In genomic region chr10:70963599-70964193, GRCm38 (mm10) we compare ENCODE assay signal across 8 mouse cellular contexts.
DNase-seq lines count a peak whose midpoint lies in the region; ATAC-seq and TF ChIP-seq lines count a peak whose summit lies in the region.
"Had no signal": no experiment of that assay in that cellular context is flagged by ENCODE, and none has a peak within 500 bp of the region (broad histone marks: within the 10 kb centered on the region; RNA-seq: fewer than 3 reads in every experiment).

No protein-coding gene starts in this region.

- peak; percentile 71 for DNase-seq in layer of hippocampus, adult 11-12 months (ENCODE audit: low spot score)
- no peak for DNase-seq in layer of hippocampus, postnatal 36 days
- DNase-seq in NIH3T3 (ENCODE audit: low read depth): peak; percentile 88
- peak; percentile 48 for DNase-seq in fibroblast of lung, adult 2 months (ENCODE audit: low read depth)
- DNase-seq in mesoderm, embryonic 11.5 days (ENCODE audit: low read depth, low spot score): peak; percentile 77

- no peaks in the 10 kb centered on the region for H3K36me3 ChIP-seq in E14TG2a.4 (ENCODE audit: insufficient read depth, low read length)
- H3K36me3 ChIP-seq in intestine, embryonic 15.5 days: no peaks in the 10 kb centered on the region

- H3K27me3 ChIP-seq in E14TG2a.4 (ENCODE audit: insufficient read depth, low read length): no peaks in the 10 kb centered on the region
- H3K27me3 ChIP-seq in intestine, embryonic 15.5 days (replicated peaks): no peaks in the 10 kb centered on the region
- H3K27me3 ChIP-seq: megakaryocyte, embryonic 14.5 days had no signal

- H3K27ac ChIP-seq in intestine, embryonic 15.5 days: no peak overlapping the region

- no peak overlapping the region for H3K9ac ChIP-seq in intestine, embryonic 15.5 days

- 54% methylated on average over 8 of the region's 8 CpGs for WGBS in intestine, embryonic 15.5 days

- H3K9me3 ChIP-seq in E14TG2a.4 (ENCODE audit: low read length): no peaks in the 10 kb centered on the region
- H3K9me3 ChIP-seq in intestine, embryonic 15.5 days: no peaks in the 10 kb centered on the region

- H3K4me1 ChIP-seq in E14TG2a.4 (replicated peaks; ENCODE audit: low read depth, low read length): peaks cover 36% of the 10 kb centered on the region
- H3K4me1 ChIP-seq in intestine, embryonic 15.5 days (replicated peaks): 0 out of 2 replicates have a peak, but pooled peaks cover 3% of the 10 kb centered on the region
- H3K4me1 ChIP-seq: megakaryocyte, embryonic 14.5 days had no signal

- H3K4me2 ChIP-seq in intestine, embryonic 15.5 days (replicated peaks): no peak overlapping the region

- peak; percentile 59 for TF ChIP-seq CTCF in E14TG2a.4 (conservative IDR thresholded peaks at IDR 0.05; ENCODE audit: low read length)

- no peak overlapping the region for H3K4me3 ChIP-seq in E14TG2a.4 (replicated peaks; ENCODE audit: low read length)
- H3K4me3 ChIP-seq in intestine, embryonic 15.5 days (replicated peaks): no peak overlapping the region
- H3K4me3 ChIP-seq: megakaryocyte, embryonic 14.5 days had no signal

- ATAC-seq in intestine, embryonic 15.5 days: no peak

Comparison
In these comparisons a context has a peak if more than half of its experiments do, and no peak if none do; other contexts are left out.
1. DNase-seq: peak in layer of hippocampus, adult 11-12 months (single experiment), NIH3T3 (single experiment), fibroblast of lung, adult 2 months (single experiment) and mesoderm, embryonic 11.5 days (single experiment); none in layer of hippocampus, postnatal 36 days (0 of 2).